Mouse (Mus musculus) mature B cell (primary cell): Measurements from ENCODE around the gene Myh10.
"Not testable (repeated sequence)": the region's sequence is repeated elsewhere in the genome, so short reads cannot be mapped to it uniquely, and the experiment has no call there.

Source experiments
- in situ Hi-C: fragments of 300-500 bp; cut with MboI; formaldehyde crosslinking; loops from 2 replicates; pipeline ENCODE4 v1.14.3; 2019

Gene Myh10

GRCm38 (mm10) chr11:68790720-68791119 is 99.4 kb downstream of the Myh10 start:
- in situ Hi-C loops: no loop called here

DNA sequence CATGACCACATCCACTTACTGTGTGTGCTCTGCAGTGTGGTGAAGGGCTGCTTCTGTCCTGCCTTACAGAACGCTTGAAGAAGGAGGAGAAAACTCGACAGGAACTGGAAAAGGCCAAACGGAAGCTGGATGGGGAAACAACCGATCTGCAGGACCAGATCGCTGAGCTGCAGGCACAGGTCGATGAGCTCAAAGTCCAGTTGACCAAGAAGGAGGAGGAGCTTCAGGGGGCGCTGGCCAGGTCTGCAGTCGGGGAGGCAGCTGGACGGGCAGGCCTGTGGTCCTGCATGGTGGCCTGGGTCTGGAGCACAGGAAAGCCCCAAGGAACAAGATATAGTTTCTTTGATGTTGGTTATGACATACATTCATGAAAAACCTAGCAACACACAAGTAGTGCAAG is 100.4 kb downstream of the Myh10 start:
- in situ Hi-C loops: no loop called here

- in situ Hi-C loops: no loop called here
Measured at GRCm38 (mm10) chr11:68798258-68798657, 106.9 kb downstream of the Myh10 start.

GRCm38 (mm10) chr11:68805148-68805547 is 113.8 kb downstream of the Myh10 start:
- in situ Hi-C loops: no loop called here

GRCm38 (mm10) chr11:68807787-68808186 is 116.4 kb downstream of the Myh10 start:
- in situ Hi-C loops: no loop called here

DNA sequence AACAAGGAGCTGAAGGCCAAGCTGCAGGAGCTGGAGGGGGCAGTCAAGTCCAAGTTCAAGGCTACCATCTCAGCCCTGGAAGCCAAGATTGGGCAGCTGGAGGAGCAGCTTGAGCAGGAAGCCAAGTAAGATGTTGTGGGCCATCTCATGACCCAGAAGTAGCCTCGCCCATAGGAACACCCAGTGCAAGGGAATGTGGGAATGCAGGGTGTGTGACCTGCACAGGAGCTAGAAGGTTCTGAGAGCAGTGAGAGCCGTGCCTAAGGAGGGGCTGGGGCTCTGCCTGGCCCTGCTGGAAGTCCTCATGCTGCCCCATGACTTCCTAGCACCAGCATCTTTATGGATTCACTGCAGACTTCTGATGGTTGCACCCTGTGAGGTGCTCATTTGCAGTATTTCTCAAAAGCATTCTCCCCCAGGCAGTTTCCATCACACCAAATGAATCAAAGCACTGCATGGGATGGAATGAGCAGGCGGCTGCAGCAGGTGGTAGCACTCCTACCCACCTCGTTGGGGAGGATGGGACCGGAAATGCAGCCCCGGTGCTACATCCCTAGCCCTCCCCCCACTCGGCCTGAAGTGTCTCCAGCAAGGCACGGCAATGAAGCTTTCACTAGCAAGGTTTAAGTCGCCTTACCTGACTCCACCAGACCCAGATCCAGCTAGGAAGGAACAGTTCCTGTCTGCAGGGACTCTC is 120.7 kb downstream of the Myh10 start:
- in situ Hi-C loops: no loop called here

GRCm38 (mm10) chr11:68818416-68818815 is 127.1 kb downstream of the Myh10 start:
- in situ Hi-C loops: no loop called here

GRCm38 (mm10) chr11:68819226-68819805 is 128.0 kb downstream of the Myh10 start:
- in situ Hi-C loops: no loop called here

DNA sequence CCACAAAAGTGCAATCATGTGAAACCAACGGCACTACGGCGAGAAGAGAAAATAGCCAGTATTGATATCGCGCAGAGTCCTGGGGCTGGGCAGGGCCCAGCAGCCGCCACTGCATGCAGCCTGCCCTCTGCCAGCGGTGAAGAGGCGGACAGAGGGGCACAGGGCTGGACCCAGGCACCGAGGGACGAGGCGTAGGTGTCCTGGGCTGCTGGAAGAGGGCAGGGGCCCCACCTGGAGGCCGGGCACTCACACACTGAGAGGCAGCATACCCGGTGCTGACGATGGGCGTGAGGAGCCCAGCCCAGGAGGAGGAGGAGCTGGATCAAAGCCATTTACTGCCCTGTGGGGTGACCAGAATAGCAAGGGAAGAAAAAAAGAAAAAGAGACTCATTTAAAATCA is 131.0 kb downstream of the Myh10 start:
- in situ Hi-C loops: no loop called here

- in situ Hi-C loops: no loop called here
Measured at GRCm38 (mm10) chr11:68826735-68827134, 135.4 kb downstream of the Myh10 start.

- in situ Hi-C loops: not testable (repeated sequence)
Measured at GRCm38 (mm10) chr11:68831580-68831979, 140.2 kb downstream of the Myh10 start.

GRCm38 (mm10) chr11:68832793-68833192 is 141.4 kb downstream of the Myh10 start:
- in situ Hi-C loops: no loop called here

GRCm38 (mm10) chr11:68833593-68833992 is 142.2 kb downstream of the Myh10 start:
- in situ Hi-C loops: no loop called here

DNA sequence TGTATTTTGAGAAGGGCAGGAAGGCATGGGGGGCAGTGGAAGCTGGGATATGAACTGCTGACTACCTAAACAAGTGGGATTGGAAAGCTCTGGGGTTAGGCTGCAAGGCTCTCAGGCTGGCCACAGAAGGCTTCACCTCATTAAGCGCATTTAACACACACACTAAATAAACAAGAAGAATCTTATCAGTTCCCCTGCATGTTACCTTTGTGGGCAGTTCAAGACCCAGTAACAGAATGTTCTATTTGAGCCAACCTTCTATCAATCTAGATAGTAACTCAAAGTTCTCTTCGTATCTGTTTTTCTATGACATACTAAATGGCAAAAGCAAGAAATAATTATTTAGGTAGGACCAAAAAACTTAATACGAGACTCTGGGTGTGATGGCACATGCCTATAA is 143.7 kb downstream of the Myh10 start:
- in situ Hi-C loops: no loop called here

DNA sequence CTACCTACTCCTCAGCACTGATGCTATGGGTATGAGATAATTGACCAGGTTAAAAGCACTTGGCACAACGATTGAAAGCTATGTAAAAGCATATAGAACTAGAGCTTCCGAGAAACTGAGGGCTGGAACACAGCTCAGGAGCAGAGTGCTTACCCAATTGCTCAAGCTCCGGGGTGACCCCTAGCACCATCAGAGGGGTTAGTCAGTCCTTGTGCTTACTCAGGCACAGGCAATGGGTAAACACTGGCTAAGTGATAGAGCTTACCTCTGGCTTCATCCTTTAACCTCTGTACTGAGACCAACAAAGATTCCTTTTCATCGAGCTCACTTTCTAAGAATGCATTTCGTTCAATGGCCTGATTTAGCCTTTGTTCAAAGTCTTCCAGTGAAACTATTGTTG is 148.2 kb downstream of the Myh10 start:
- in situ Hi-C loops: no loop called here

DNA sequence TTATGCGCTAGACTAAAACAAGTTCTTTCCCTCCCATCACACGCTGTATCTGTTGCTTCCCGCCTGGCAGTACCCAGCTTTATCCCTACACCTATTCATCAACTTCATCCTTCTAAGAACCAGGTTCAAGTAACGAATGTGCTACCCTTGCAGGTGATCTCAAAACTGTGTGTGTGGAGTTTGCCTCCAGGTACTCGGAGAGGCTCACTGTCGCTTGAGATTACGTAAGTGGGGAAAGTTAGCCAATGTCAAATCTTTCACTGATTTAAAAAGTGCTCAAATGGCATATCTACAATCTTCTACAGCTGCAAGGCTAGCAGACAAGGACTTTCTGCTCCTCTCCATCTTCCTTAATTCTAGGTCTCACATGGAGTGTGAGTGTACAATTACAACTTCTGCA is 159.5 kb downstream of the Myh10 start:
- in situ Hi-C loops: no loop called here

GRCm38 (mm10) chr11:68851644-68852485 is 160.5 kb downstream of the Myh10 start:
- in situ Hi-C loops: no loop called here

GRCm38 (mm10) chr11:68852486-68852901 is 161.1 kb downstream of the Myh10 start:
- in situ Hi-C loops: no loop called here

- in situ Hi-C loops: no loop called here
Measured at GRCm38 (mm10) chr11:68852932-68853409, 161.6 kb downstream of the Myh10 start.

- in situ Hi-C loops: no loop called here
Measured at GRCm38 (mm10) chr11:68853611-68854401, 162.4 kb downstream of the Myh10 start.

DNA sequence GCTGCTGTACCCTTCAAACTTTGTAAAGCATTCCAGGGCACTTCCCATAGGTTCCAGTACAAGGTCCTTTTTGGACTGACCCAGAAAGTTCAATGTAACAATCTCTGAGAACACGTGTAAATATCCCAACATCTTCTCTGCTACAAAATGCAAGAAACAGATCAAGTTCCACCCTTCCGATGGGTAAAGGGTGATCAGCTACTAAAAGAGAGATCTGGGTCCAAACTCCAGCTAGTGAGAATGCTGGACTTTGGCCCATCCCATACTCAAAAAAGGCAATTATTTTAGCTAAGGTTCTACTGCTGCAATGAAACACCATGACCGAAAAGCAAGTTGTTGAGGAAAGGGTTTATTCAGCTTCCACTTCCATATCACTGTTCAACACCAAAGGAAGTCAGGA is 163.3 kb downstream of the Myh10 start:
- in situ Hi-C loops: no loop called here

DNA sequence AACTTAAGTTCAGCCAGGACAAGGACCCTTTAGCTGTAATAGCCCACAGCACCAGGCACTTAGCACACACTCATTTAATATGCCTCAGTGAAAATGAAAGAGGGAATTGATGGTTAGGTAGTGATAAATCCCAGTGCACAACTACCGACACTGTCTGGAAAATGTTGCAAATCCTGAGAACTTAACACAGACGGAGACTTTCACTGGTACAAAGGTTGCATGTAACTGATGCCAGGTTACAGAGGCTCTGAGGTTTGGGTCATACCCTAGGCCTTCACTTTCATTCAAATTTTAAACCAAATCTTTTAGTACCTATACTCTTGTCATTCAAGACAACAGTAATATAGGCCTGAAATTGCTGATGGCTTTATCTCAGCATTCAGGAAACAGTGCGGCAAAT is 166.0 kb downstream of the Myh10 start:
- in situ Hi-C loops: no loop called here
